Mouse (Mus musculus): ENCODE measurements around the gene 4921504E06Rik.

Gene 4921504E06Rik

GRCm38 (mm10) chr2:19553821-19554592, at the start of gene 4921504E06Rik:
Gene 4921504E06Rik (minus strand): TSS chr2:19553914.
- peak; percentile 2 for DNase-seq (ENCODE audit: low spot score)

DNA sequence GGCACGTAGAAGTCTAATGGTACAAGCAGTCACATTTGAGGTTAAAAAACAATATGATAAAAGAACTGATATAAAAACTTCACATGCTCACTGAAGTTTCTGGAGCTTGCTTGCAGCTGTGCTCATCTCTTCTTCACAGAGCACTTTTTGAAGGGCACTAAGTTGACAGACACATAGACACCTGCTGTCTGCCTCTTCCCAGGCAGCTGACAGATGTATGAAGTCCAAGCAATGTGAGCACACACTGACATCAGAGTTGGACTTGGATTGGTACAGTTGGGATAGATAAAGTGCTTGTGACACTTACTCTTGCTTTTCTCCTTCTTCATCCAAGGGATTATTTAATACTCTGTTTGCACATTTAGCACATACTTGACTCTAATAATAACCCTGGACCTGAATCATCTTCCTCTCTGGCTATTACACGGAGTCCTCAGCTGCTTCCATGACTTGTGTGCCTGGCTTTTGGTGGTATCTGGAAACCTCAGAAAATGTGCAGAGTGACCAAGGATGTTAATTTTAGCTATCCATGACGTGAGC, 47.7 kb upstream of the 4921504E06Rik start:
- DNase-seq (ENCODE audit: low spot score), result no peak

DNA sequence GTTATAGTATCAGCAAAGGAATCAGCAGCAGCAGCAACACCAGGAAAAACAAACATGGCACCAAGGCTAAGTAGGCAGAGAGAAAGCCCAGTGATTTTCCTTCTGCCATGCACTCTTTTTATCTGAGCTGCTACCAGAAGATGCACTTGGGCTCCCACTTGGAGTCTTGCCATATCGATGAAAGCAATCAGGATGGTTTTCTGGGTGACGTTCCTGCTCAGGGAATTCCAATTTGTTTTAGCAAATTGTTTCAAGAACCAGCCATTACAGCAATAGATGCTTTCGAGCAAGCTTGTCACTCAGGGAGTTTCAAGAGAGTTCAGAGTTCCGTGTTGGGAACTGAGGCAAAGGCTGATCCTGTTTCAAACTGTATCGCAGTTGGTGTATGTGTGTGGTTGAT, 47.1 kb upstream of the 4921504E06Rik start:
- no peak for DNase-seq (ENCODE audit: low spot score)

- DNase-seq (ENCODE audit: low spot score), result no peak
Measured at GRCm38 (mm10) chr2:19599801-19600200, 46.1 kb upstream of the 4921504E06Rik start.

- DNase-seq (ENCODE audit: low spot score), result no peak
Measured at GRCm38 (mm10) chr2:19596988-19597387, 43.3 kb upstream of the 4921504E06Rik start.

DNA sequence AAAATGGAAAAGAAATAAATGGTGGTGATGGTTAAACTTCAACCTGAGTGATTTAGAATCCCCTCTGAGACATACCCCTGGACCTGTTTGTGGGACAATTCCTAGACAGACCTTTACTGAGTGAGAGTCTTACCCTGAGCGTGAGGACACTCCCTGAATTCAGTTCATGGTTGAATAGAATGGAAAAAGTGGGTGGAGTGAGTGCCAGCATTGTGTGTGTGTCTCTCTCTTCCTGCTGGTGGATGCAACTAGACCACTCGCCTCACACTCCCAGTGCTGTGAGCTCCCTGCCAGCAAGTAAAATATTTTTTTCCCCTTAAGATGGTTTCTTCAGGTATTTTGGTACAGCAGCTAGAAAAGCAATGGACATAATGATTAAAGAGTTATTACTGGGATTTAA, 42.7 kb upstream of the 4921504E06Rik start:
- DNase-seq (ENCODE audit: low spot score), result no peak

GRCm38 (mm10) chr2:19594856-19595255, 41.1 kb upstream of the 4921504E06Rik start:
- no peak for DNase-seq (ENCODE audit: low spot score)

- no peak for DNase-seq (ENCODE audit: low spot score)
Measured at GRCm38 (mm10) chr2:19579846-19580245, 26.1 kb upstream of the 4921504E06Rik start.

GRCm38 (mm10) chr2:19579180-19579579, 25.5 kb upstream of the 4921504E06Rik start:
- no peak for DNase-seq (ENCODE audit: low spot score)

DNA sequence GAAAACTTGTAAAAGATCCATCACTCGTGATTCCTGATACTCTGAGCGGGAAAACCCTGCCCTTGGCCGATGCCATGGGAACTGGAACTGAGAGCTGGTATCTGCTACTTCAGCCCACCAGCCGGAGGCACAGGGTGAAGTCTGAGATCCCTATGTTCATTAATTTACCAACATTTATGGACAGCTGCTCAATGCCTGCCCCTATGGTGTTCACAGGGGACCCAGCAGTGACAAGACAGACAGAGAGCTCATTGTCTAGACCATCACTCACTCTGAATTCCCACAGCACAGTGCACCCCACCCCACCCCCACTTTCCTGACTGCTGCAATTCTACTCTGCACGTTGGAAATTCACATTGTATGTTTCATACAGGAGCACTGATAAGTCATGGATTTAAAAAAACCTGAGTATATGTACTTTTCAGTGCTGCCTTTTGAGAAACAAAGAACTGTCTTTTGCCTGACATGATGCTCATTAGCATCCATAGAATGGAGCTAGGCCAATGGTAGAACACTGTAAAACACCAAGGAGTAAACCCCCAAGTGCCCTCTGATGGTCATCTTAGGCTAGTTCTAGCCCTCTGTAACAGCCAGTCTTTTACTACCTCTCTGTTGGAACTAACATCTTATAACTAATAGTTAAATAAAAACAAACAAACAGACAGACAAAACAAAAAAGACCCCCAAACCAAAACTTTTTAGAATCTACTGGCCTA, 8.6 kb upstream of the 4921504E06Rik start:
- no peak for DNase-seq (ENCODE audit: low spot score)

- DNase-seq (ENCODE audit: low spot score), result no peak
Measured at GRCm38 (mm10) chr2:19560654-19561053, 6.9 kb upstream of the 4921504E06Rik start.

DNA sequence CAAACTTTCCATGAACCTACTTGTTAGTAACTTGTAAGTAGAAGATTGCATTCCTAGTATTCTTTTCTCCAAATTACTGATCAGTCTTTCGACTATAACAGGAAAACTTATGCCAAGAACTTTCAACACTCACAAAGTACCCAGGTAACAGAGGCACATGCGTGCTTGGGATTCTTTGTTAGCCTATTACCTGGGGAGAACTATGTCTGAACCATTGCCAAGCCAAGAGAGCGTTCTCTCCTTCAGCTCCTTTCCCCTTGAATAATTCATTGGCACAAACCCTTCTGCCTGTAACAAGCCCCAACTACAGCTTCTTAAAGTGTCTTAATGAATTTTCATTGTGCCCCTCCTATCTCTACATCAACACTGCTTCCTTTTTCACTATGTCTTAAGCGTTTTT, 6.4 kb upstream of the 4921504E06Rik start:
- DNase-seq (ENCODE audit: low spot score), result no peak

GRCm38 (mm10) chr2:19551396-19551795, 2.3 kb downstream of the 4921504E06Rik start:
- DNase-seq (ENCODE audit: low spot score), result no peak

DNA sequence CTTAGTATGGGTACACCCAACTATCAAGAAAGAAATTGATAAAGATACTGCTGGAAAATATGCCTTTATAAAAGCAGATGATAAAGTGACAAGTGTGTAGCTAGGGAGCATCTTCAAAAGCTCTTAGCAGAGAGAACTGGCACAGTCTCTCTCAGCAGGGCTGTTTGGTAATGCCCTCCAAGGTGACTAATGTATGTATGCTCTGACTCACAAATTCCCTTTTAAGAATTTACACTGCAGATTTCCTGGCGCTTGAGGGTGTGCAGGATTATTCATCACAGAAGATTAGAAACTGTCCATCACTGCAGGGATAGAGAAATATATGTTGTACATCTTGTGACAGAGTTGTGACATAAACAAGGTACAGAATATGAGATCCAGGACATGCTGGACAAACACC, 12.8 kb downstream of the 4921504E06Rik start:
- no peak for DNase-seq (ENCODE audit: low spot score)

GRCm38 (mm10) chr2:19529428-19529827, 24.3 kb downstream of the 4921504E06Rik start:
- no peak for DNase-seq (ENCODE audit: low spot score)

GRCm38 (mm10) chr2:19528797-19529196, 24.9 kb downstream of the 4921504E06Rik start:
- DNase-seq (ENCODE audit: low spot score), result no peak

GRCm38 (mm10) chr2:19524071-19524470, 29.6 kb downstream of the 4921504E06Rik start:
- DNase-seq (ENCODE audit: low spot score), result no peak

- no peak for DNase-seq (ENCODE audit: low spot score)
Measured at GRCm38 (mm10) chr2:19521662-19522061, 32.1 kb downstream of the 4921504E06Rik start.

GRCm38 (mm10) chr2:19520617-19521016, 33.1 kb downstream of the 4921504E06Rik start:
- no peak for DNase-seq (ENCODE audit: low spot score)

GRCm38 (mm10) chr2:19519768-19520167, 33.9 kb downstream of the 4921504E06Rik start:
- DNase-seq (ENCODE audit: low spot score), result no peak

- DNase-seq (ENCODE audit: low spot score), result no peak
Measured at GRCm38 (mm10) chr2:19517952-19518351, 35.8 kb downstream of the 4921504E06Rik start.

DNA sequence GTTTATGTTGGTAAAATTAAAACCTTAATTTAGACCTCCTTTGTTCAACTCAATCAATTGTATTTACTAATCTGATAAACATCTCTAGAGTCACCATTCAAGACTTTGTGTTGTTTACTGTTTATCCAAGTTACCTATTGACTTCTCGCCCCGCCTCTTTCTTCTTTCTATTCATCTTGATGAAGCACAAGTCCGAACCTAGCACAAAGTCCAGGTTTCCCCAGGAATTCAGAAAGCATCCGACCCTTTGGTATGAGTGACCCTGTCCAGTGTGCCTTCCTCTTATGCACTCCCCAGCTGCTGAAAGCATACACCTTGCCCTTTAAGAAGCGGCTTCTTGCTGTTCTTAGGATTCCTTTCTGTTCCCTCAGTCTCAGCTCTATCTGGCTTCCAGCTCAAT, 41.3 kb downstream of the 4921504E06Rik start:
- DNase-seq (ENCODE audit: low spot score), result no peak

GRCm38 (mm10) chr2:19511032-19511431, 42.7 kb downstream of the 4921504E06Rik start:
- DNase-seq (ENCODE audit: low spot score), result no peak
